Mouse (Mus musculus) brain, embryonic 14.5 days (tissue): ENCODE data around the gene Tmem33. TPM values are rescaled to one million over a fixed set of nuclear protein-coding genes. Genes with fewer than 3 reads are reported as not detected.

ENCODE experiments used
- DNase-seq: peaks from one replicate; pipeline ENCODE4 v3.0.0-alpha.2; 2011; ENCODE audit warnings: low read depth
- CTCF ChIP-seq: fragments of 200-500 bp; IDR thresholded peaks from 2 replicates; pipeline ENCODE4 v1.5.1; 2012; ENCODE audit warnings: inconsistent platforms, mild to moderate bottlenecking, moderate library complexity, borderline replicate concordance; ENCODE audit not compliant: insufficient read depth, insufficient read length; ENCODE audit errors: extremely low read depth
- POLR2A ChIP-seq: fragments of 200-500 bp; IDR thresholded peaks from 2 replicates; pipeline ENCODE4 v1.6.1; 2012; ENCODE audit warnings: mild to moderate bottlenecking, inconsistent platforms, borderline replicate concordance; ENCODE audit not compliant: poor library complexity, insufficient read depth, insufficient read length, severe bottlenecking; ENCODE audit errors: extremely low read depth
- polyA plus RNA-seq: library from polyadenylated mRNA; depleted of rRNA; stranded (reverse); fragments of >200 nt; gene quantifications from 2 replicates; pipeline ENCODE4 v1.2.3, GENCODE M21; 2012

Tmem33 gene
- polyA plus RNA-seq, 1 experiment, result 64.7 TPM

- DNase-seq, result no peak
Observed at GRCm38 (mm10) chr5:67227261-67227660, 33.1 kb upstream of the Tmem33 start.

GRCm38 (mm10) chr5:67227682-67228444 is 32.5 kb upstream of the Tmem33 start:
- no peak for DNase-seq
- TF ChIP-seq POLR2A (no peak), CTCF (no peak)

More at GRCm38 (mm10) chr5:67227261-67227660, 33.1 kb upstream of the Tmem33 start:
- TF ChIP-seq CTCF, result no peak
- no peak for TF ChIP-seq POLR2A

- TF ChIP-seq CTCF (no peak), POLR2A (no peak)
- DNase-seq, result no peak
Observed at GRCm38 (mm10) chr5:67234682-67235081, 25.7 kb upstream of the Tmem33 start.

GRCm38 (mm10) chr5:67235462-67235861 is 24.9 kb upstream of the Tmem33 start:
- no peak for DNase-seq
- TF ChIP-seq CTCF, result no peak
- no peak for TF ChIP-seq POLR2A

- DNase-seq, result no peak
- no peak for TF ChIP-seq CTCF
- TF ChIP-seq POLR2A, result no peak
Observed at GRCm38 (mm10) chr5:67236601-67237000, 23.8 kb upstream of the Tmem33 start.

- TF ChIP-seq POLR2A (no peak), CTCF (0 out of 2 replicates have a peak, but pooled peaks have one; percentile 15)
- DNase-seq, result peak; percentile 78
Observed at GRCm38 (mm10) chr5:67238303-67238702, 22.1 kb upstream of the Tmem33 start.

GRCm38 (mm10) chr5:67241713-67242112 is 18.7 kb upstream of the Tmem33 start:
- TF ChIP-seq CTCF, result no peak
- no peak for TF ChIP-seq POLR2A
- DNase-seq, result no peak

- DNase-seq, result no peak
- TF ChIP-seq CTCF, result no peak
- no peak for TF ChIP-seq POLR2A
Observed at GRCm38 (mm10) chr5:67243231-67243630, 17.1 kb upstream of the Tmem33 start.

- no peak for DNase-seq
- TF ChIP-seq CTCF (no peak), POLR2A (no peak)
Observed at GRCm38 (mm10) chr5:67252261-67252660, 8.1 kb upstream of the Tmem33 start.

GRCm38 (mm10) chr5:67255664-67256063 is 4.7 kb upstream of the Tmem33 start:
- no peak for DNase-seq
- no peak for TF ChIP-seq CTCF
- no peak for TF ChIP-seq POLR2A

- TF ChIP-seq CTCF (no peak), POLR2A (no peak)
- DNase-seq, result no peak
Observed at GRCm38 (mm10) chr5:67258473-67258872, 1.9 kb upstream of the Tmem33 start.

- no peak for DNase-seq
- TF ChIP-seq CTCF (no peak), POLR2A (no peak)
Observed at GRCm38 (mm10) chr5:67260159-67260530, 220 bp upstream of the Tmem33 start.
